Mouse (Mus musculus): Measurements from ENCODE around the gene Art3.

Art3 gene

GRCm38 (mm10) chr5:92331635-92332338 is at the start of gene Art3:
Gene Art3 (plus strand): TSS chr5:92331827.
- no peak for DNase-seq

- DNase-seq, result no peak
Measured at GRCm38 (mm10) chr5:92282571-92282970, 49.1 kb upstream of the Art3 start.

- DNase-seq, result no peak
Measured at GRCm38 (mm10) chr5:92283107-92283506, 48.5 kb upstream of the Art3 start.

GRCm38 (mm10) chr5:92287840-92288239 is 43.8 kb upstream of the Art3 start:
- DNase-seq, result no peak

- DNase-seq, result no peak
Measured at GRCm38 (mm10) chr5:92291652-92292414, 39.8 kb upstream of the Art3 start.

GRCm38 (mm10) chr5:92294525-92294924 is 37.1 kb upstream of the Art3 start:
- DNase-seq, result no peak

GRCm38 (mm10) chr5:92302149-92302840 is 29.3 kb upstream of the Art3 start:
- no peak for DNase-seq

GRCm38 (mm10) chr5:92304291-92304690 is 27.3 kb upstream of the Art3 start:
- no peak for DNase-seq

GRCm38 (mm10) chr5:92309681-92310511 is 21.7 kb upstream of the Art3 start, which contains the start of gene Sdad1:
Gene Sdad1 (minus strand): TSS chr5:92310479.
- DNase-seq, result peak; percentile 90

- DNase-seq, result peak; percentile 87
Measured at GRCm38 (mm10) chr5:92312046-92312715, 19.4 kb upstream of the Art3 start.

GRCm38 (mm10) chr5:92313776-92314175 is 17.9 kb upstream of the Art3 start:
- DNase-seq, result no peak

- no peak for DNase-seq
Measured at GRCm38 (mm10) chr5:92318119-92318518, 13.5 kb upstream of the Art3 start.

GRCm38 (mm10) chr5:92318596-92318995 is 13.0 kb upstream of the Art3 start:
- DNase-seq, result no peak

- DNase-seq, result no peak
Measured at GRCm38 (mm10) chr5:92321631-92322400, 9.8 kb upstream of the Art3 start.

- DNase-seq, result no peak
Measured at GRCm38 (mm10) chr5:92322612-92323011, 9.0 kb upstream of the Art3 start.

- no peak for DNase-seq
Measured at GRCm38 (mm10) chr5:92323264-92323663, 8.4 kb upstream of the Art3 start.

GRCm38 (mm10) chr5:92327367-92327766 is 4.3 kb upstream of the Art3 start:
- no peak for DNase-seq

GRCm38 (mm10) chr5:92327929-92328328 is 3.7 kb upstream of the Art3 start, which contains the start of gene Cxcl9:
Gene Cxcl9 (minus strand): TSS chr5:92328079.
- no peak for DNase-seq

- no peak for DNase-seq
Measured at GRCm38 (mm10) chr5:92331122-92331521, 505 bp upstream of the Art3 start.

- no peak for DNase-seq
Measured at GRCm38 (mm10) chr5:92332359-92332840, 773 bp downstream of the Art3 start.

- DNase-seq, result no peak
Measured at GRCm38 (mm10) chr5:92336743-92337142, 5.1 kb downstream of the Art3 start.
